Mouse (Mus musculus) right cerebral cortex, postnatal 25 days (tissue): ENCODE data around the gene Ehd4.

Experiments
- DNase-seq: peaks from one replicate; pipeline ENCODE4 v3.0.0; 2022

Gene Ehd4

DNA sequence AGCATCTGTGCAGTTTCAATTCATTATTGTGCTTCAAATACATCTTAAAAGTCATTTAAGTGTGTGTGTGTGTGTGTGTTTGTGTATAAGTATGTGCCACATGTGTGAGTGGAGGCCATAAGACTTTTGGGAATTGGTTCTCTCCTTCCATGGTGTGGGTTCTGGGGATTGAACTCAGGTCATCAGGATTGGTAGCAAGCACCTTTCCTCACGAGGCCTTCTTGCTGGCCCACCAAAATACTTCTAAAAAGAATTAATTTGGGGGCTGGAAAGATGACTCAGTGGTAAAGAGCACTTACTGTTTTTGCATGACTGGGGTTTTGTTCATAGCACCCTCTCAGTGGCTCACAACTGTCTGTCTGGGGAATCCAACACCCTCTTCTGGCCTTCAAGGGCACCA lies 12.7 kb downstream of the Ehd4 start:
- no peak for DNase-seq

DNA sequence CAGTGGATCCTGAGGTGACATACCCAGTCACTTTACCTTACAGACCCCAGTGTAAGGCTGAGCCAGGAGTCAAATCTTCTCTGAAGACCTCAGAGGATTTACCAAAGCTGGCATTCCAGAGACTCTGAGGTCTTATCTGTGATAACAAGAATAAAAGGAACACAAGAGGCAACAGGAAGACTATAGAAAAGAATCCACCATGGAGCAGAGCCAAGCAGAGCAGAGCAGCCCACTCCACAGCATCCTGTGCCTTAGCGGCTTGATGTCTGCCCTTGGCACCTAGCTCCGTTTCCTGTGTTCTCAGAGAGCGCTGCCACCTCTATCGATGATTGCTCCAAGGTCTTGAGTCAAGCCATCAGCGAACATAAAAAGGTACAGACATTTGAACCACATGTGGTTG lies 14.1 kb downstream of the Ehd4 start:
- no peak for DNase-seq

DNA sequence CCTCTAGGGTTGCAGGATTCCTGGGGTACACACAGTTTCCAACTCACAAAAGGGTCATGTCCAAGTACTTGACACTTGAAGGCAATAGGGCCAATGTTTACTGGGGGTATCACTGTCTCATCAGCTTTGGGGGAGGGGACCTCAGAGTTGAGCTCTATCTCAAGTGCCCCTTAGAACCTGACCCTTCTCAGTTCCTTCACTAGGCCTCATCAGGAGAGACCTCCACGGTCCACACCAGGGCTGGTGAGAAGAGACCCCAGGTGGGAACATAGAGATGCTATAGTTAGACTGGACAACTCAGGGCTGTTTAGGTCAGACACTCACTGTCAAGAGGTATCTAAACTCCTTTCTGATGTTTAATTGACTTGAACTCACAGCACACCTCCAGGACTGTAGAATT lies 15.3 kb downstream of the Ehd4 start:
- no peak for DNase-seq

DNA sequence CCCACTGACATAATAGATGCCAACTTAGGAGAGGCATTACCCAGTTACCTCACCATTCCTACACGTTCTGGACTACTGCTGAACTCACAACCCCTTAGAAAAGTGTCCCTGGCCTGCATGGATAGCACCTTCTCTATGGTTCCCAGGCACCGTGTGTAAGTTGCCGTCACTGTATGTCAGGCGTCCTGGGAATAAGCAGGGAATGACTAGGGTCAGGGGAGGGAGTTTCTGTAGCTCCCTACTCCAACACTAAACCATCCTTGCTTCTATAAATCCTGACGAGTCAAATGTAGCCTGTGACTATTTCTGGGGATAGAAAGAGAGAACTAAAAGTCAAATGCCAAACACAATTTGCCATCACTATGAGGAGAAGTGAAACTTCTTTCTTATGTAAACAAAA lies 17.1 kb downstream of the Ehd4 start:
- DNase-seq: no peak

DNA sequence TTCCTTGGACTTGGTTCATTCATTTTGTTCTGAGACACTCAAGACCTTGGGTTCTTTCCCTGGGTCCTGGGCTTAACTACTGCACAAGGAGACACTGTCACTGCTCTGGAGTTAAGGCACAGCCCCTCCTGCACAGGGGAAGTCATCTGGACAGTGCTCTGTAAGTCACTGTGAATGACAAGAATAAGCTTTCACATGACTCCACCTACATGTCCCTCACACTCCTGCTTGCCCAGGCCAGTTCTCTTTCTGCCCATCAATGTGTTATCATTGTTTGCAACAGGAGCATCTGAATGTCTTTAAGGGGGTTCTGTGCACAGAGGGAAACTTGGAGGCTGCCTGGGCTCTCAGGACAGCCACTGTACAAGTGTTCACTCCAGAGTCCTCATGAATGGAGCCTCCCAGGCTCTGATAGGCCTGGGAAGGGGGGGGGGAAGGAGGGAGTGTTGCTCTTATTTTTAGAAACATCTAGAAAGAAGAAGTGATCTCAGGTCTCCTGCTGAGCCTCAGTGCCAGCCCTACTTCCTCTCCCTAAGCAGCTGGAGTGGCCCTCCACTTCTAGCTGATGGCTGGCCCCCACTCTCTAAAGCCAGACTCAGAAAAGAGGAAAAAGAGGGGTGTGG lies 19.8 kb downstream of the Ehd4 start:
- no peak for DNase-seq

DNA sequence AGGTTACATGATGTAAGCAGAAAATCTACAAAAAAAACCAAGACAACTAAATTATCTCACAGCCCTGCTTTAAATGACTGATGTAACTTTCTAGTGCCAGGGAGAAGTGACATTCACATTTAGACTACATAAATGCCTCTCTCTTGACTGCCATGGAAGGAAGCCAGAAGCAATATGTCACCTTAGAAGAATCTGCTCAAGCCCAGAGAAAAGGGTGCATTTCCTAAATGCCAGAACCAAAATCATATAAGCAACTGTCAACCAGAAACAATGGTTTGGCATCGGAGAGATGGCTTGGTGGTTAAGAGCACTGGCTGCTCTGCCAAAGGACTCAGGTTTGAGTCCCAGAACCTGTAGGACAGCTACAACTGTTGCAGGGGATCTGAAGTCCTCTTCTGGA lies 22.5 kb downstream of the Ehd4 start:
- no peak for DNase-seq

DNA sequence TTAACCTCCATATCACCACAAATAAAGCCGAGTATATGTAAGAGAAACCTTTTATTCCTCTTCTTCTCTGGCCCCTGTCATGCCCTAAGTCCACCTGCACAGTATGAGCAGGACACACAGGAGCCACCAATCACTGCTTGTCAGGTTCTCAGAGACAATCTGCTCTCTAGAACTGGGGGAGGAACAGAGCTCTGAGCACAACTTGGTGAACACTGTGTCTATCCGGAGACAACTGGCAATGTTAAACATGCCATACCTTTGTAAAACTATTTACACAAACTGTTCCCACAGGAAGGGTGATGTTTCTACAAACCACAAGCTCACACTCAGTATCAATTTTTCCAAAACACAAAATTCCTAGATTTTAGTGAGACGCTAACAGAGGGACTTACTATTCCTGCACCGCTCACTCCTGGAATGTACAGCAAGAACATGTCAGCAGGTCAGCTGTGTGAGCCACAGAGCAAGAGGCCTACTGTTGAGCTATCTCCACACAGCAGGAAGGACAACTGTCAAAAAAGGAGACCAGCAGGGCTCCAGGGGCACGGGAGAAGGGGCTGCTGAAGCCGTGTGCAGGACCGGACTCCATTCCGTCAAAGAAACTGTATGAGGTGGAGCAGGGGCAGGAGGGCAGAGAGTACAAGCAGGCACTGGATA lies 25.0 kb downstream of the Ehd4 start:
- no peak for DNase-seq

DNA sequence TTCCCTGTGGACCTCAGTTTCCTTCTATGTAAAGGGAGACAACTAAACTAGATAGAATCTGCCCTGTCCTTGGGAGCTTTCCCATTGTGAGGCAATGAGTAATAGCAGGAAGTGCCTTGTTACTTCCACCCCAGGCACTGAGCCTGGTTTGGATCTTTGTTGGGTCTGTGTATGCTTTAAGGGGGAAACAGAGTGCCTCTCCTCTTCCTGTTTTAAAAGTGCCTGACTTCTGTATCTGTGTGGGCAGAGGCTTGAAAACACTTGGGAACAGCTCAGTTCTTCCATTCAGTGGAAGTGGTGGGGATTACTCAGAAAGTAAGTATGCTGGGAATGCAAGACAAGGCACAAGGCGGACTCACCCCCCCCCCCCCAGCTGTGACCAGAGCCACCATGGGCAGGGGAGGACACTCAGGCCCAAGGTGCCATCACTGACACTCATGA lies 25.8 kb downstream of the Ehd4 start:
- no peak for DNase-seq

DNA sequence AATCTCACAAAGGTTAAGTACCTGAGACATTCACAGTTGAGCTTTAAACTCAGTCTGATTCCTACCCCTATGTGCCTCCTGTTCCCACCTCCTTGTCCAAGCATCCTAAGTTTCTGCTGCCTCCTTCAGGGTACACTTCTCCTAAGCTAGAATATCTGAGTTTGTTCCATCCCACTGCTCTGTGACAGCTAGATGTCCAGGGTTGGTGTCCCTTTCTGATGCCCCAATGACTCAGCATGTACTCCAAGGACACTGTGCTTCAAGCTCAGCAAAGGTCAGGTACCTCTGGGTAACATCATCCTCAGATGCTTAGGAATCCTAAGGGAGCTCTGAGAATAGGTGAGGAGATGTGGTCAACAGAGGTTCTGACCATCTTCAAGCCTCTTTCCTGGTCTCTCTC lies 26.4 kb downstream of the Ehd4 start:
- no peak for DNase-seq

DNA sequence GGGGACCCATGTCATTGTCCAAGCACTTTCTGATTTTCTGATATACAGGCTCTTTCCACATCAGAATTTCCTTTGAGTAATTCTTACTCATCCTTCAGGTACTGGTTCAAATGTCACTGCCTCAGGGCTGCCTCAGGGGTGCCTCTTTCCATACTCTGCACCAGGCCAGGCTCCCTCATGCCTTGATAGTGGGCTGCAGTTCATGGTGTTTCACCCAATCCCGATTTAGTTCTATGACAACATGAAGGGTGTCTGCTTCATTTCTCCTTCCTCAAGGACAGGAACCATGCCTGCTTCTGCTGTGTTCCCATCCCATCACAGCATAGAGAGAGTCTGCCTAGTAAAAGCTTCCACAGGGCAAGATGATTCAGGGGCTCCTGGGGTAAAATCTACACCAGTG lies 27.5 kb downstream of the Ehd4 start:
- DNase-seq: no peak

DNA sequence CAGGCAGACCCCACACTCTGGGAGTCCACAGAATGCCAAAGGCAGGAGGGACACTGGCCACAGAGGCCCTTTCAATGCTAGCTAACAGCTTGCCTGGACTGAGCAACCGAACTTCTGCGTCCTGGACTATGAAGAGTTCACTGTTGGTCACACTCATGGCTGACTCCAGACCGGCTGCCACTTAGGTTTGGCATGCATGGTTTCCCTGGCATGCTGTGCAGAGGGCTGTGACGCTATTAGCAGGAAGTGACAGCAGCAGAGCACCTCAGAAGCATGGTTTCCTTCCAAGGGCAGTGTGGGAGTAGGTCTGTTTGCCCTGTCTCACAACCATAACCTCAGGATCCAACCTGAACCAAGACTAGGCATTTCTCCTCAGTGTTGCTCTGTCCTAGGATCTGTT lies 28.0 kb downstream of the Ehd4 start:
- DNase-seq: no peak

DNA sequence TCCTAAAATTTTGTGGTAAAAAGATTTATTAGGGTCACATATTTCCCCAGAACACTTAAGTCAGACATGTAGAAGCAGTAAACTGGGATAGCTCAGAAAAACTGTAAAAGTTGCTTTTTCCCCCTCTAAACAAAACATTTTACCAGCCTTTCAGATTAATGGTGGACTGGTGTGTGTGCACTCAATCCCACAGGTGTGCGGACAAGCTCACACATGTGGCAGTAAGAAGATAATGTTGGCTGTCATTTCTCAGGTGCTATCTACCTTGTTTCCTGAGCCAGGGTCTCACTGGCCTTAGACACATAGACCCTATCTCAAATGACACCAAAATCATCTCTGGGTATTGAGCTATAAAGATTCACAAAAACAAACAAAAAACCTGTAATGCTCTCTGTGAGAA lies 28.9 kb downstream of the Ehd4 start:
- DNase-seq: no peak

DNA sequence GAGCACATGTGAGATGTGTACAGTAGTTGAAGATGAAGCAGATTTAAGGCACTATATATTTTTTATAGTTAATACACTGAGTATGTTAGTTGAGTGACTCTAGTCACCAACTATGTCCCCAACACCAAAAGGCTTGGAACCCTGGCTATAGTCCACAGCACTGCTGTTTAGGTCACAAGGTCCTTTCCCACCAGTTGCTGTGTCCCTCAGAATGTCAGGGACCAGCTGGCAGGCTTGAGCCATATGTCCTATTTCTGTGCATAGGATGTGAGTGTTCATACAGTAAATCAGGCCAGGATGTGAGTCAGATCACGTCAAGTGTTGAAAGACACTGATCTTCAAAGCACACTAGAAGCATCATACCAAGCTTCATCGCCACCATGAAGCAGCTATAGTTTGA lies 29.5 kb downstream of the Ehd4 start:
- DNase-seq: no peak

DNA sequence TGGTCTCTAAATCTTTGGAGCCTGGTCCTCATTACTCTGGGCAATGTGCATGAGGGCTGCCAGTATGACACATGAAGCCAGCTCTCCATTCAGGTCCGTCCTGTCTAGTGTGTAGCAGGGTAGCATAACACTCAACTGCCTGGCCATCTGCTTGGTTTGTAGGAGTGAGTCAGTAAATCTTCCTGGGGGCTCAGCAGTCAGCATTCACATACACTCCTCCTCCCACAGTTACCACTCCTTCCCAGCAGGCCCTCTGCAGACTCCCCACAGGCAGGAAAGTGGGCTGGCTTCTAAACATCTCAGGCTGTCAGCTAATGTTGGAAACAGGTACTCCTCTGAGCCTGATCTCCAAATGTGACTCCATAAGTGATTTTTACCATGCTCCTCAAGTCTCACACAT lies 30.3 kb downstream of the Ehd4 start:
- DNase-seq: no peak

DNA sequence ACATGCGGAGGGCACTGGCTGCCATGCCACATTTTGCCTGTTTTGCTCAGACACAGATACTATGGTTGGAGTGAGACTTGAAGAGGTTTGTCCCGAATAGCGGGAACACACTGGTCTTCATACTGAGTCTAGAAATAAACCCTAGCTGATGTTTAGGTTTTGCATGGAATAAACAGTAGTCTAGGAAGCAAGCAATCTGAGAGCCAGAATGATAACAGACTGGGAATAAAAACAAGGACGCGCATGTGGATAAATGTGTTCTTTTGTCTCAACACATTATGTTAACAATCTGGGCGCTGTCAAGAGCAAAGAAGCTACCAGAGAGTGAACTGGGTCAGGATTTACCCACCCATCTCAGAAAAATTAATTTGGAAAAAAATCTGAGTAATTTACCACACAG lies 31.4 kb downstream of the Ehd4 start:
- DNase-seq: no peak

DNA sequence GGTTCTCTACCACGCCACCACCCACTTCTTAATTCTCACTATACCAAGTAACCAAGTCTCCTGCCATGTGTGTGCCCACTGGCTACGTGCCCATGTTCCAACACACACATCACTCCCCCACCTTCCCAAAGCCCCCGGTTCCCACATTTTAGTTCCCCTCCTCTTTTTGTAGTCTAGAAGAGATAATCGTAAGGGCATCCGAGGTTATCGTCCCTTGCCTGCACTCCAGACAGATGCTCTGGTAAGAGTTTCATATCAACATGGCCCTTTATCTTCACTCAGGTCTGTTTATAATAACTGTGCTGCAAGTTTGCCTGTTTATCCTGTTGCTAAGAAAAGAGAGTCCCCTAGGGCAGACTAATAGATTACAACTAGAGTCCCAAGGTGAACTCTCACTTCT lies 37.1 kb downstream of the Ehd4 start:
- DNase-seq: no peak

DNA sequence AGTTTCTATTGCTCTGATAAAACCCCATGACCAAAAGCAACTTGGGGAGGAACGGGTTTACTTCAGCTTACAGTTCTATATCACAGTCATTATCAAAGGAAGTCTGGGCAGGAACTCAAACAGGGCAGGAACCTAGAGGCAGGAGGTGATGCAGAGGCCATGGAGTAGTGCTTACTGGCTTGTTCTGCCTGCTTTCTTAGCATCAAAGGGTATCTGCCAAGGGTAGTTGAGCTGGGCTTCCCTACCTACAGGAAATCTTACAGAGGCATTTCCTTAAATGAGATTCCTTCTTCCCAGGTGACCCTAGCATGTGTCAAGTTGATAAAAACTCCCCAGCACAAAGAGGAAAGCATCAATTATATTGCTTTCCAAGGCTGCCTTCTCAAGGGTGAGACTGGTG lies 38.0 kb downstream of the Ehd4 start:
- no peak for DNase-seq

DNA sequence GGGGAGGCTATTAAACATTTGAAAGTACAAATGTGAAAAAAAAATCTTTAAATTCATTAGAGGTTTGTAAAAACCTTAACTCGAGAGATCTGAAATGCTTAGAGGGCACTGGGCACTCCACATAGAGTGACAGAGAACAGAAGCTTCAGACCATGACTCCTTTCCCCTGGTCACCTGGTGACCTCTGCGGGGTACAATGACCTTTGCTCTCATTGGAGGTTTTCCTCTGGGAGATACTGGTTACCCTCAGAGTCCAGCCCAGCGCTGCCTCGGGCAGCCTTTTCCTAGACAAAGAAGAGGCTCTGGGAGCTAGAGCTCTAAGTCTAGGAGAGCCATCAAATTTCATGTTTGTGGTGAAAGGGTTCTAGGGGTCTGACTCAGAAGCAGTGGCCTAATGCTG lies 39.4 kb downstream of the Ehd4 start:
- no peak for DNase-seq

DNA sequence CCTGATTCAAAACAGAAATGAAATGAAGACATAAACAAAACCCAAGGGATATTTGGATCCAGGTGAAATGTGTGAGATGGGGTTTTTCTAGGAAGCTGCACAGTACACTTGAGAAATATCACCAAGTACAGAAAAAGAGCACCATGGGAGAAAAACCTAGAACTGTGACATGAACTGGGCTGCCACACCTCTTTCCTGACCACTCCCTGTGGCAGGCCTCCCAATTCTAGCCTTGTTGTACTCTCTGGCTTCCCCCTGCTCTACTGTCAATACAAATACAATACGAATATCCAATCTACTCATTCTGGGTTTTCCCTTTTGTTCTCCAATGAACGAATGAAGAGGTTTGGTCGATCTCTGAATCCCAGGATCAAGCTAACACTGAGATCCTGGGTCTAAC lies 40.4 kb downstream of the Ehd4 start:
- DNase-seq: no peak

DNA sequence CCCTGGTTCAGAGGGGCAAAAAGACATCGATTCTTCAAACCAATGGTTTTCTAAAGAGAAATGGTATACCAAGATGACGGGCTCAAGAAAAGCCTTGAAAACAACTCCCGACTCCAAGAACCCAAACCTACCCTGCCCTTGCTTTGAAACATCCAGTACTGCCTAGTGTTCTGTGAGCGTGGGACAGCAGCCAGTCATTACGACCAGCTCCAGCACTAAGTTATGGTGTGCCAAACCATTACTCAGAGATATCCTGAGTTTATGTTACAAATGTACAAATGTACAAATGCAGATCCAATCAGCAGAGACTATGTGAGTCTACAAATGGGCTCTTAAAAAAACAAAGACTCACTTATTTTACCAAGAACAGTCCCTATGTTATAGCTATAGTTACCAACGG lies 40.9 kb downstream of the Ehd4 start:
- DNase-seq: no peak

DNA sequence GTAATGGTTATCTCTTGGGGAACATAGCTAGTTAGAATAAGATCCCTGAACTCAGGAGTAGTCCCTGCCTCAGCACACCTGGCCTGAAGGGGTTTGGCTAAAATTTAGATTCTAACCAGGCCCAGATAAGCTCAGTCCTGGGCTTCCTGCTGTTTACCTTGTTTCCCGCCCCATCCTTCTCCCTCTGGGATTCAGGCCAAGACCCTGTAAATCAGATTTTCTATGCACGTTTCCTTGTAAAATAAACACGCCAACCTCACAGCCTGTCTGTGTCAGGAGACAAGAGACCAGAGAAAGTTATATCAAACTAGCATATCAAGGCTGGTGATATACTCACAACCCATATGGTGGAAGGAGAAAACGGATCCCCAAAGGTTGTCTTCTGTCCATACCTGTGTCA lies 42.8 kb downstream of the Ehd4 start:
- DNase-seq: no peak

DNA sequence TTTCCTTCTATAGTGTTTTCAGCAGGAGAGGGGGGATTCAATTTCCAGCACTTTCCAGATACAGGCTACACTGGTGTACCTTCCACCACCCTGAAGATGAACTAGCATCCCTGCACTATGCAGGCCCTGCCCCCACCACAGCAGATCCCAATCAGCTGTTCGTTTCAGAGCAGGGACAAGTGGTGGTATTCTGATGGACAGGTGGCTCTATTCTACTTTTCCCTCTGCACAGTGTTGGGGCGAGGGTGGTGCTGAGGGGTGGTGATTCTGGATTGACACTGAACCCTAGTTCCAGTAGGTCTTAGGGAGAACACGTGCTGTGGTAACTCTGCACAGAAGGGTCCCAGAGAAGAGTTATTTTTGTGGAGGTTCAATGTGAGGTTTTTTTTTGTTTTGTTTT lies 43.2 kb downstream of the Ehd4 start:
- no peak for DNase-seq

DNA sequence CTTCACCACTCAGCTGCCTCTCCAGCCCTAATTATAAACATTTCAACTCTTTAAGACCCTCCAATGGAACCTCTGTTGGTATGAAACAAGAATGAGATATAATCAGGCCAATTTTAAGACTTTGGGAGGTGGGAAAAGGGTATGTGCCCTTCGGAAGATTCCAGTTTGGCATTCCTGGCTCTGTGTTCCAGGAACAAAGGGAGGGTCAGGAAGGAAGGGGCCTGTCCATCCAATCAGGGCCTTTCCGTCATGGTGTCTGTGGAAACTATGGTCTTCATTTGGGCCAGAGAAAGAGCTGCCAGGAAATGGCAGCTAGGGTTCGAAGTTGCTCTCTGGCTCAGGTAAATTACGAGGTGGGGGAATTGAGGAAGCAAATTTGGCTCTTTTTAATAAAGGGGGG lies 46.3 kb downstream of the Ehd4 start:
- no peak for DNase-seq

DNA sequence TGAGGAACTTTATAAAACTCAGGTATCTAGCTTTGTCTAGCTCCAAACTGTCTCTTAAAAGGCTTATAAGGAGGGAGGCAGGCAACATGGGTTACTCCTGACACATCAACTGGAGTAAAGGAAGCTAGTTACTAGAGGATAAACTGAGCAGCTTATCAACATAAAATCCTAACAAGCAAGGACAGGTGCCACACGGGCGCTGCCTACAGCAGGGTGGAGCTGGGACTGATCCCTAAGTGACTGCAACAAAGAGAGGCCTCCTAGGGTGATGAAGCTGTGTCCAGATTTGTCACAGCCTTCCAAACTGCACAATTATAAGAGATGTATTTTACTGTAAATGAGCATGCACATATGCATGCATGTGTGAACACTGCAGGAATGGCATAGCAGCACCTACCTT lies 47.0 kb downstream of the Ehd4 start:
- no peak for DNase-seq

DNA sequence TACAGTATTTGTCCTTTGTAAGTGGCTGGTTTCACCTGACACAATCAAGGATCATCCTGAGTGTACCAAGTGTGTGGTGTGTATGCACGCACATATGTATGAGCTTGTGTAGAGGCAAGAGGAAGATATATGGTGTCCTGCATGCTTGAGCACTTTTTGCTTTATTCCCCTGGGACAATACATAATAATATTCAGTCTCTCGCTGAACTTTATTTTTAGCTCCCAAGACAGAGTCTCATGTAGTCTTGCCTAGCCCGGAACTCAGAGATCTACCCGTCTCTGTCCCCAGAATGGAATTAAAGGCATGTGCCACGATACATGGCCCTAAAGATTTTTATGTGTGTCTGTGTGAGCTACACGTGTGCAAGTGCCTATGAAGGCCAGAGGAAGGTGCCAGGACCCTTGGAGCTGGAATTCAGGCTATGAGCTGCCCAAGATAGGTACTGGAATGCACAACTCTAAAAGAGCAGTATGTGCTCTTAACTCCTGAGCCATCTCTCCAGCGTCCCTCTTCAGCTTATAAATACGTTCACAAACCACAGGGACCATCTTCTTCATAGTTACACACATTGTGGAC lies 47.9 kb downstream of the Ehd4 start:
- no peak for DNase-seq
